ENCODE assay signal across 8 mouse cellular contexts in genomic region chr14:21501048-21501657, GRCm38 (mm10). TPM values are rescaled to one million over a fixed set of nuclear protein-coding genes. Genes with fewer than 3 reads are reported as not detected.
DNase-seq lines count a peak whose midpoint lies in the region; ATAC-seq and TF ChIP-seq lines count a peak whose summit lies in the region.

No protein-coding gene starts in this region.

- under 1% methylated on average over 38 of the region's 38 CpGs for WGBS in forebrain, embryonic 15.5 days
- whole genome bisulfite sequencing in liver, postnatal 0 days (ENCODE audit: insufficient replicate concordance), result 2% methylated on average over 28 of the region's 38 CpGs
- WGBS in neural tube, embryonic 11.5 days, result 1% methylated on average over 25 of the region's 38 CpGs

- no peaks in the 10 kb centered on the region for H3K36me3 ChIP-seq in forebrain, embryonic 15.5 days
- H3K36me3 ChIP-seq in liver, postnatal 0 days (replicated peaks; ENCODE audit: insufficient read depth, low read length), result no peaks in the 10 kb centered on the region
- no peaks in the 10 kb centered on the region for H3K36me3 ChIP-seq in neural tube, embryonic 11.5 days (ENCODE audit: control insufficient read depth, insufficient read depth, low read length)

- TF ChIP-seq CTCF in liver, postnatal 0 days (IDR thresholded peaks at IDR 0.05; ENCODE audit: low read depth), result peak; percentile 42

- H3K27ac ChIP-seq in forebrain, embryonic 15.5 days (replicated peaks), result peak overlapping the region; percentile 99
- H3K27ac ChIP-seq in liver, postnatal 0 days (ENCODE audit: low read depth), result peak overlapping the region; percentile 97
- H3K27ac ChIP-seq in neural tube, embryonic 11.5 days (ENCODE audit: low read depth, low read length), result peak overlapping the region; percentile 94

- H3K9ac ChIP-seq in forebrain, embryonic 15.5 days (replicated peaks), result peak overlapping the region; percentile 78
- H3K9ac ChIP-seq in liver, postnatal 0 days (replicated peaks), result peak overlapping the region; percentile 84
- H3K9ac ChIP-seq in neural tube, embryonic 11.5 days (ENCODE audit: low read length), result peak overlapping the region; percentile 67

- H3K4me1 ChIP-seq in forebrain, embryonic 15.5 days, result peaks cover 45% of the 10 kb centered on the region
- peaks cover 20% of the 10 kb centered on the region for H3K4me1 ChIP-seq in liver, postnatal 0 days (ENCODE audit: insufficient read depth)
- H3K4me1 ChIP-seq in neural tube, embryonic 11.5 days (ENCODE audit: control insufficient read depth, insufficient read depth, low read length), result peaks cover 3% of the 10 kb centered on the region

- peak; percentile 2; the same call in 1 of the 2 replicates for ATAC-seq in forebrain, embryonic 15.5 days (replicated peaks)
- peak; percentile 64 for ATAC-seq in liver, postnatal 0 days
- ATAC-seq in neural tube, embryonic 11.5 days (ENCODE audit: insufficient read depth, low FRiP score, low TSS enrichment), result peak; percentile 26

- DNase-seq in kidney, adult 18-20 months, result peak; percentile 91
- DNase-seq in kidney, adult 11 months, result no peak
- peak; percentile 78 for DNase-seq in c-Kit-positive CD71-negative TER-119-negative erythroid progenitor cells, embryonic 14.5 days (ENCODE audit: low read depth)
- peak; percentile 54 for DNase-seq in hindlimb bud, embryonic 11.5 days (ENCODE audit: extremely low spot score, low read depth, low spot score)
- DNase-seq in liver, postnatal 0 days, result peak; percentile 92
- DNase-seq in neural tube, embryonic 11.5 days (ENCODE audit: low spot score), result peak; percentile 94
- peak; percentile 94 for DNase-seq in thymus, postnatal 4 days

- peak overlapping the region; percentile 52 for H3K4me2 ChIP-seq in forebrain, embryonic 15.5 days (replicated peaks)
- H3K4me2 ChIP-seq in liver, postnatal 0 days (ENCODE audit: low read depth, low read length), result peak overlapping the region; percentile 98
- H3K4me2 ChIP-seq in neural tube, embryonic 11.5 days (ENCODE audit: low read depth), result peak overlapping the region; percentile 49

- H3K9me3 ChIP-seq in forebrain, embryonic 15.5 days, result no peaks in the 10 kb centered on the region
- no peaks in the 10 kb centered on the region for H3K9me3 ChIP-seq in liver, postnatal 0 days (ENCODE audit: low read length)
- no peaks in the 10 kb centered on the region for H3K9me3 ChIP-seq in neural tube, embryonic 11.5 days (ENCODE audit: control insufficient read depth, low read length)

- H3K27me3 ChIP-seq in forebrain, embryonic 15.5 days, result no peaks in the 10 kb centered on the region
- H3K27me3 ChIP-seq in liver, postnatal 0 days (ENCODE audit: insufficient read depth, low read length), result no peaks in the 10 kb centered on the region
- no peaks in the 10 kb centered on the region for H3K27me3 ChIP-seq in neural tube, embryonic 11.5 days (ENCODE audit: control insufficient read depth, insufficient read depth, low read length)

- no peak for TF ChIP-seq EP300 in liver, postnatal 0 days (IDR thresholded peaks at IDR 0.05; ENCODE audit: low read depth)

- peak overlapping the region; percentile 83 for H3K4me3 ChIP-seq in forebrain, embryonic 15.5 days
- H3K4me3 ChIP-seq in liver, postnatal 0 days (ENCODE audit: low read depth, low read length), result peak overlapping the region; percentile 76
- peak overlapping the region; percentile 58 for H3K4me3 ChIP-seq in neural tube, embryonic 11.5 days (ENCODE audit: low read depth, low read length)

RNA-seq across cellular contexts. Expression of gene Kat6b, which starts 19.9 kb away (rescaled TPM):
- 29.5 and 31.5 TPM in 2 replicates for polyA plus RNA-seq in forebrain, embryonic 15.5 days (2015; fragmentation: Nextera tagmentation; extraction: Ambion mirVana)
- polyA plus RNA-seq in liver, postnatal 0 days (2015; fragmentation: Nextera tagmentation; extraction: Ambion mirVana), result 1.1 and 1.5 TPM in 2 replicates
- 12.7 and 15.6 TPM in 2 replicates for polyA plus RNA-seq in neural tube, embryonic 11.5 days (2014; fragmentation: Nextera tagmentation; extraction: Ambion mirVana)

Comparison
In these comparisons a context has a peak if more than half of its experiments do, and no peak if none do; other contexts are left out.
1. ATAC-seq: peak in every context shown above with its lines; median percentile 64 in liver, postnatal 0 days; 26 in neural tube, embryonic 11.5 days; 2 in forebrain, embryonic 15.5 days.